Mouse (Mus musculus) gastrocnemius, postnatal 14 days (tissue): ENCODE data around the gene Kcnd3. TPM values are rescaled to one million over a fixed set of nuclear protein-coding genes. Genes with fewer than 3 reads are reported as not detected.

Experiments
- DNase-seq: peaks from one replicate; pipeline ENCODE4 v3.0.0; 2021; ENCODE audit warnings: mixed read lengths
- intact Hi-C: fragments of 180-260 bp; cut with DNase I; formaldehyde crosslinking; loops from one replicate; pipeline ENCODE4 v1.15.1; 2025; ENCODE audit warnings: low total_unique reads
- long read RNA-seq, 2 experiments: library from polyadenylated mRNA; stranded (forward); transcript quantifications; one replicate each; pipeline ENCODE4 v2.0.0; 2021
- total RNA-seq, 2 experiments: library from RNA; stranded (reverse); gene quantifications; 2 replicates each; pipeline ENCODE4 v1.2.3; 2021

Kcnd3 gene
- total RNA-seq, result 1 to 10 TPM in 1 of 2 experiments, under 1 TPM in 1; 0.33 to 1.3 TPM
- long read RNA-seq, experiment 1, result 0 reads
- long read RNA-seq, experiment 2, result 0 reads

- intact Hi-C loops, result no loop called here
- peak; percentile 40 for DNase-seq
These were observed at the start of gene Kcnd3 for GRCm38 (mm10) chr3:105451627-105452555. Gene Kcnd3, plus strand, starts transcription at chr3:105452330.

GRCm38 (mm10) chr3:105402676-105403075 lies 49.5 kb upstream of the Kcnd3 start:
- DNase-seq, result no peak

GRCm38 (mm10) chr3:105403410-105404076 lies 48.6 kb upstream of the Kcnd3 start:
- DNase-seq, result no peak
- intact Hi-C loops, result no loop called here

More at GRCm38 (mm10) chr3:105402676-105403075, 49.5 kb upstream of the Kcnd3 start:
- intact Hi-C loops, result no loop called here

GRCm38 (mm10) chr3:105404077-105404446 lies 48.1 kb upstream of the Kcnd3 start:
- intact Hi-C loops, result no loop called here
- peak; percentile 7 for DNase-seq

GRCm38 (mm10) chr3:105405516-105405915 lies 46.6 kb upstream of the Kcnd3 start:
- intact Hi-C loops, result no loop called here
- no peak for DNase-seq

- intact Hi-C loops, result no loop called here
- DNase-seq, result no peak
These were observed 46.1 kb upstream of the Kcnd3 start for GRCm38 (mm10) chr3:105406036-105406435.

GRCm38 (mm10) chr3:105408211-105408610 lies 43.9 kb upstream of the Kcnd3 start:
- intact Hi-C loops, result no loop called here
- DNase-seq, result no peak

GRCm38 (mm10) chr3:105410810-105411209 lies 41.3 kb upstream of the Kcnd3 start:
- DNase-seq, result no peak
- intact Hi-C loops, result no loop called here

- intact Hi-C loops, result no loop called here
- no peak for DNase-seq
These were observed 40.4 kb upstream of the Kcnd3 start for GRCm38 (mm10) chr3:105411776-105412175.

GRCm38 (mm10) chr3:105412229-105412628 lies 39.9 kb upstream of the Kcnd3 start:
- intact Hi-C loops, result no loop called here
- DNase-seq, result no peak

- DNase-seq, result no peak
- intact Hi-C loops, result no loop called here
These were observed 39.4 kb upstream of the Kcnd3 start for GRCm38 (mm10) chr3:105412681-105413080.

- DNase-seq, result no peak
- intact Hi-C loops, result no loop called here
These were observed 33.7 kb upstream of the Kcnd3 start for GRCm38 (mm10) chr3:105418441-105418840.

GRCm38 (mm10) chr3:105422391-105422790 lies 29.7 kb upstream of the Kcnd3 start:
- no peak for DNase-seq
- intact Hi-C loops, result no loop called here

- no peak for DNase-seq
- intact Hi-C loops, result no loop called here
These were observed 28.7 kb upstream of the Kcnd3 start for GRCm38 (mm10) chr3:105423427-105423826.

- intact Hi-C loops, result no loop called here
- DNase-seq, result no peak
These were observed 23.5 kb upstream of the Kcnd3 start for GRCm38 (mm10) chr3:105428586-105428985.

GRCm38 (mm10) chr3:105436383-105436782 lies 15.7 kb upstream of the Kcnd3 start:
- intact Hi-C loops, result no loop called here
- DNase-seq, result no peak

- intact Hi-C loops, result no loop called here
- DNase-seq, result no peak
These were observed 15.2 kb upstream of the Kcnd3 start for GRCm38 (mm10) chr3:105436971-105437370.

- intact Hi-C loops, result no loop called here
- no peak for DNase-seq
These were observed 11.1 kb upstream of the Kcnd3 start for GRCm38 (mm10) chr3:105440873-105441495.

GRCm38 (mm10) chr3:105450641-105451470 lies 1.3 kb upstream of the Kcnd3 start:
- intact Hi-C loops, result no loop called here
- no peak for DNase-seq
